Mouse (Mus musculus): ENCODE results near the gene Tex14.
"Not testable (repeated sequence)": the region's sequence is repeated elsewhere in the genome, so short reads cannot be mapped to it uniquely, and the experiment has no call there.

Tex14 gene

GRCm38 (mm10) chr11:87472058-87472457 lies 67.2 kb downstream of the Tex14 start:
- not testable (repeated sequence) for DNase-seq (ENCODE audit: low read depth, low spot score)

DNA sequence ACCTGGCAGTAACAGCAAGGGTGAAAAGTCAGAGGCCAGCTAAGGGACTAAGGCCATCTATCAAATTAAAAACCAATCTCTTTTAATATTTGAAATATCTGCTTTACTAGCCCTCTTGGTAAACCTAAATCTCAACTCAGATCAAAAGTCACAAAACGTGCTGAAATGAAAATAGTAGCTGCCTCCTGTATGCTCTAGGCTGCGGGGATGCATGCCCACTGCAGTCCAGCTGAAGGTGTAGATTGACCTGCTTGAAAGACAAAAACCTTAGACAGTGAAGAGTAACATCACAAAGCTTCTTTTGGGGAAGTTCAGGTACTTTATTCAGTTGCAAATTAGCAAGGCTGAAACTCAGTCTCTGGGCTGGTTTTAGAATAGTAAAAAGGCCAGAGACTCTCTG lies 74.3 kb downstream of the Tex14 start:
- not testable (repeated sequence) for DNase-seq (ENCODE audit: low read depth, low spot score)

DNA sequence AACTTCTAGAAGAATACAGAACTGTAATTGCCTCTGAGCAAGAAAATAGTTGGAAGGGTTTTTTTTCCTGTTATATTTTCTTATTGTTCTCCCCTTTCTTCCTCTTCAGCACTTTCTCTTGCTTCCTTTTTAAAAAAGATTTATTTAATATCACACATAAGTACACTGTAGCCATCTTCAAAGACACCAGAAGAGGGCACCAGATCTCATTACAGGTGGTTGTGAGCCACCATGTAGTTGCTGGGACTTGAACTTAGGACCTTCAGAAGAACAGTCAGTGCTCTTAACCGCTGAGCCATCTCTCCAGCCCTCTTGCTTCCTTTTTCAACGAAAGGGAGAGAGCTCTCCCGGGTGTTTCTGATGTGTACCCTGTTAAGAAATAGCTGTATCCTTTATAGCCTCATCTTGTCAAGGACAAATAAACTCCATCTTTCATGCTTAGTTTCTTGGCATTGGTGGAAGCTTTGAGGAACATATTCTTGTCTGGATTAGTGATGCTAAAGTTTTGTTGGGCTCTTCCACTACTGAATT lies 79.0 kb downstream of the Tex14 start:
- no peak for DNase-seq (ENCODE audit: low read depth, low spot score)

- DNase-seq (ENCODE audit: low read depth, low spot score): no peak
Measured at GRCm38 (mm10) chr11:87488948-87489347, 84.1 kb downstream of the Tex14 start.

- DNase-seq (ENCODE audit: low read depth, low spot score): no peak
Measured at GRCm38 (mm10) chr11:87504690-87505214, 99.9 kb downstream of the Tex14 start.

GRCm38 (mm10) chr11:87506502-87506901 lies 101.6 kb downstream of the Tex14 start:
- no peak for DNase-seq (ENCODE audit: low read depth, low spot score)

GRCm38 (mm10) chr11:87507043-87507442 lies 102.2 kb downstream of the Tex14 start:
- DNase-seq (ENCODE audit: low read depth, low spot score): no peak

DNA sequence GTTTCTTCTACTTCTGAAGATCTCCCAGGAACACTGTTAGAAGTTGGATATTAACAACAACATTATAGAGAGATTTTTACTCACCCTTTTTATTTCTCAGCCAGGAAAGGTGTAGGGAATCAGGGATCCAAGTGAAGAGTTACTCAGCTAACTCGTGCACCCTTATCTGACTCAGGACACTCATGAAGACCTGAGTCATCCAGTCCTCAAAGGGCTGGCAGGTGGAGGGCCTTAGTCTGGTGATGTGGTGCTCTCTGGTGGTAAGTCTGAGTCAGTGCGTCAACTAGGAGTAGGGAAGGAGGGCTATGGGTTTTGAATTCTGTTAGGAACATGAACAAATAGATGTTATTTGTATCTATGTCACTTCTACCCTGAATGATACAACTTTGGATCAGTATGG lies 114.4 kb downstream of the Tex14 start:
- DNase-seq (ENCODE audit: low read depth, low spot score): peak; percentile 31

DNA sequence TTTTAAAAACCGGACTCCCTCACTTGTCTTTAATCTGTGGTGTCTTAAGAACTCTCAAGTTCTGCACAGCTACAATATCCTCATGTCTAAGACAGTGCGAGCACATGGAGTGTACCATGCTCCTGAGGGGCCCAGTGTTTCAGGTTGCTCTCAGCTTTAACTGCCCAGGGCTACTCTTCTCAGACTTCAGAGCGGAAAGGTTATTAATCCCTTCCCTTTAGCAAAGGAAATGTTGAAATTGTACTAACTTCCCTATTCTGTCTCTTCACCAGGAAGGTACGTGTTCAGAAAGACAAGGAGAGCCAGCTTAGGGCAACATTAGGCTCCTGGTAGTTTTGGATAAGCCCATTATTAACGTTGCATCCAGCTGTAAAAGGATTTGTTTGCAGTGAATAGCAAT lies 118.6 kb downstream of the Tex14 start:
- DNase-seq (ENCODE audit: low read depth, low spot score): no peak

- DNase-seq (ENCODE audit: low read depth, low spot score): no peak
Measured at GRCm38 (mm10) chr11:87523967-87524366, 119.1 kb downstream of the Tex14 start.

DNA sequence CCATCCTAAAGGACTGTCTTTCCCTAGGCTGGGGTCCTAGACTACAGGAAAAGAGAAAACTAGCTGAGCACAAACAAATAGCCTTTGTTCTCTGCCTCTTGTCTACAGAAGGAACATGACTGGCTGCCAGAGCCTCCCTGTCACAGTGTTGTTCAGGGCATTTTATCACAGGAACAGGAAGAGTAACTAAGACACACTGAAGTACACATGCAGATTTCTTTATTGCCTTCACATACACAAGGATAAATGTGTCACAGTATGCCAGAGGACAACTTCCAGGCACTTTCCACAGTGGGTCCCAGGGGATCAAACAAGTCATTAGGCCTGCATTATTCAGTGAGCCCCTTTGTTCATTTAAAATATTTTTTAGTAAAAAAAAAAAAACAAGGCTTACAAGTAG lies 119.9 kb downstream of the Tex14 start:
- DNase-seq (ENCODE audit: low read depth, low spot score): no peak

GRCm38 (mm10) chr11:87527364-87527763 lies 122.5 kb downstream of the Tex14 start:
- DNase-seq (ENCODE audit: low read depth, low spot score): no peak

GRCm38 (mm10) chr11:87527990-87528389 lies 123.1 kb downstream of the Tex14 start:
- no peak for DNase-seq (ENCODE audit: low read depth, low spot score)

DNA sequence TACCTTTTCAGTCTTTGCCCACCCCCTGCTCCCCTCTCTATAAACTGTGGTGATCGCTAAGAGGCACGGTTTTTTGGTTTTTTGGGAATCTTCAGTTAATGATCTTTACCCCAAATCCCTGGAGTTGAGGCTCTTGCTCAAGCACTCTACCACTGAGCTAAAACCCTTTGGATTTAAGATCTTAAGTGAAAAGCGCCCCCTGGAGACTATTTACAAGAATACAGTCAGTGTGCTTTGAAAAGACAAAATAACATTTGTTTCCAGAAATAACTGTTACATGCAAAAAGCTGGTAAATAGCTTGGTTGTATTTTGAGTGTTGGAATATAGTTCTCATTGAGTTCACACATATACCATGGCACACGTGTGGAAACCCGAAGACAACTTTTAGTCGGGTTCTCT lies 126.8 kb downstream of the Tex14 start:
- DNase-seq (ENCODE audit: low read depth, low spot score): peak; percentile 22

DNA sequence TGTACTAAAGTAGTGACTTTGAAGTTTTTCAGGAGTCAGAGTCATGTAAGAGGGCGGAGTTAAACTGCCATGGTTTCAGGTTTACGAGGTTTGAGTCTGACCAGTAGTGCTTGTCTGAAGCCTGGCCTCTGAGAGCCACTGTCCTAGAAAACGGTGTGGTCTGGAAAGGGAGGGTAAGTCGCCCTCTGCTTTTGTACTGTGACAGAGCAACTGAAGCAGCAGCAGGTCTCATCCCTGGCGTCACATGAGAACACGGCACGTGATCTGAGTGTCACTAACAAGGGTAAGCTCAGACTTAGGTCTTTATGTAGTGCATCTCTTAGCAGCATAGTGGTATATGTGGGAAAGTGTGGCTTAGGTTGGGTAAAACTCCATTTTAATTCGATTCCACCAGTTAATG lies 137.4 kb downstream of the Tex14 start:
- DNase-seq (ENCODE audit: low read depth, low spot score): no peak

- no peak for DNase-seq (ENCODE audit: low read depth, low spot score)
Measured at GRCm38 (mm10) chr11:87542906-87543305, 138.0 kb downstream of the Tex14 start.

DNA sequence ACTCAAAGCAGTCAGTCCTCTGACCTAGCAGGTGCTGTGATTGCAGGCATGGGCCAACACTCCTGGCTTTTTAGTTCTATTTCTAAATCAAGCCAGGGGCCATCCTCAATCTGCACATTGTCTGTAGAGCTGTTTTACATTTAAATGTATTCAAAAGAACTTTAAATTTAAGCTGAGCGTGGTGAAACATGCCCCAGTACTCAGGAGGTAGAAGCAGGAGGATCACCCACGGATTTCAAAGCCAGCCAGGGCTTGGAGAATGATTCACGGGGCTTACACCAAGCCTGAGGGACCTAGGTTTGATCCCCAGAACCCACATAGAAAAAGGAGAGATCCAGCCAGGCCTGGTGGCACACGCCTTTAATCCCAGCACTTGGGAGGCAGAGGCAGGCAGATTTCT lies 148.5 kb downstream of the Tex14 start:
- no peak for DNase-seq (ENCODE audit: low read depth, low spot score)

DNA sequence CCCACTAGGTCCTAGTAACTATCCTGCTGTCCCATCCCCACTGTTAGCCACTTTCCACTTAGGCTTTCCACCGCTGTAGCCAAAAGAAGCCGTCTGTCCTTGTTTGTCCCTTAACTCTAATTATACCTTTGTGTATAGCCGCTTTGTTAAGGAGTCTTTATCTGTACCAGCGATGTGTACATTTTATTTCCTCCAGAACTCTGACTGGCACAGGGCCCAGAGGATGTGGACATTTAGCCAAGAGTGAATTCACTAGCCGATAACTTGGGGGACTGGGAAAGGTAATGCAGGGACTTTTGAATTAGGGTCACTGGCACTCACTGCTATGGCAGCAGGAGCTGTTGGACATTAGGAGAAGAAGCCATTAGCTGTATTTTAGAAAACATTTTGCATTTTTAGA lies 149.5 kb downstream of the Tex14 start:
- DNase-seq (ENCODE audit: low read depth, low spot score): no peak

- no peak for DNase-seq (ENCODE audit: low read depth, low spot score)
Measured at GRCm38 (mm10) chr11:87555106-87555703, 150.3 kb downstream of the Tex14 start.

- DNase-seq (ENCODE audit: low read depth, low spot score): no peak
Measured at GRCm38 (mm10) chr11:87561208-87561607, 156.3 kb downstream of the Tex14 start.

DNA sequence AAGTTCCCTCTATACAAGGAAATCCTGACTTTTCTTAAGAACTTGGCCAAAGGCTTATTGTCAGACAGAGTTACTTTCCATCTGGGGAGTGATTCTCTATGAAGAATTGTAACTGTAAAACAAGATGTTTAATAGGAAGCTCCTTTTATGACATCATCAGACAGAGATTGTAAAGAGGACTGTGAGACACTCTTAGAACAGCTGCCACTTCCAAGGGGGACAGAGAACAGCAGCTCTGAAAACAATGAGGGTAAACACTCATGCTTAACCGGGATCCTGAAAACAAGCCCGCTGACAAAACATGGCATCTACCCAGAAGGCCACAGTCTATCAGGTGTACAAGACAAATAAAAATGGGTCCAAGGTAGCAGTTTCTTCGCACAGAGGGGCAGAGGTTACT lies 161.6 kb downstream of the Tex14 start, which contains the start of gene Gm11492:
TSS of gene Gm11492 (plus strand) at position 153 of the 400 bp plus-strand sequence.
- DNase-seq (ENCODE audit: low read depth, low spot score): no peak

- DNase-seq (ENCODE audit: low read depth, low spot score): no peak
Measured at GRCm38 (mm10) chr11:87568255-87568953, 163.5 kb downstream of the Tex14 start, which contains the start of gene Sept4. TSS of gene Sept4 (plus strand) at chr11:87568903.

GRCm38 (mm10) chr11:87570743-87571142 lies 165.9 kb downstream of the Tex14 start:
- no peak for DNase-seq (ENCODE audit: low read depth, low spot score)

Data from WW6 (cell line).